ENCODE assay signal across 17 mouse cellular contexts in the genomic region with DNA sequence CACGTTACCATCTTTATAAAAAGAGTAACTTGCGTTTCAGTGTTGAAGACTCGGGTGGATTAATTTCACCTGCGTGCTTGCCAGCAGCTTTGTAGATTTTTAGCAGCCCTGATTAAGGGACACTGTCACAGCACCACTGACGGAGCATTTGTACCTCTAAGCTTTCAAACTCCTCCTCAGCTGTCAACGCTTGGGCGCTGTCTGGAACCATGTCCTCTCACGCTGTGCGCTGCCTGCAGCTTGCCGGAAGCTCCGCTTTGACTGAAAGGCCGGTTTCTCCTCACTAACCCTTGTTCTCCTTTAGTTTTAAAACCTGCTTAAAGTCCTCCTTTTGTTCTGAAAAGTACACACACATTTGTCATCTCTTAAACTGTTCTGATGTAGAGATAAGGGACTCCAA.
DNase-seq lines count a peak whose midpoint lies in the region; ATAC-seq and TF ChIP-seq lines count a peak whose summit lies in the region.
"Had no signal": no experiment of that assay in that cellular context is flagged by ENCODE, and none has a peak within 500 bp of the region (broad histone marks: within the 10 kb centered on the region; RNA-seq: fewer than 3 reads in every experiment).

No protein-coding gene starts in this region.

- H3K4me1 ChIP-seq in heart, embryonic 14.5 days (ENCODE audit: control insufficient read depth in 2 of 2, insufficient read depth in 2 of 2, low read length in 2 of 2), result peaks cover 8 to 27% of the 10 kb centered on the region in 2 experiments; a peak in 3 of 4 replicates
- 0 out of 2 replicates have a peak, but pooled peaks cover 7% of the 10 kb centered on the region for H3K4me1 ChIP-seq in lung, postnatal 0 days (ENCODE audit: insufficient read depth, low read depth, low read length)
- peaks cover 28% of the 10 kb centered on the region for H3K4me1 ChIP-seq in limb, embryonic 10.5 days

- 20% methylated on average over 12 of the region's 12 CpGs for WGBS in heart, embryonic 14.5 days
- WGBS in lung, postnatal 0 days, result 54% methylated on average over 12 of the region's 12 CpGs
- WGBS in limb, embryonic 10.5 days, result 71% methylated on average over 12 of the region's 12 CpGs

- no peak overlapping the region for H3K27ac ChIP-seq in heart, embryonic 14.5 days (replicated peaks in 1 of 2; ENCODE audit: control insufficient read depth in 1 of 2, insufficient read depth in 1 of 2, low read depth in 2 of 2, low read length in 2 of 2)
- peak overlapping the region; percentile 78; the same call in 1 of the 2 replicates for H3K27ac ChIP-seq in lung, postnatal 0 days (ENCODE audit: low read length)
- 0 out of 2 replicates have a peak overlapping the region, but pooled peaks have one; percentile 14 for H3K27ac ChIP-seq in limb, embryonic 10.5 days
- H3K27ac ChIP-seq: liver, embryonic 12.5 days; neural tube, embryonic 13.5 days had no signal

- peak overlapping the region in 1 of 2 experiments; percentile 11; a peak in 1 of 4 replicates for H3K4me3 ChIP-seq in heart, embryonic 14.5 days (ENCODE audit: control insufficient read depth in 1 of 2, insufficient read depth in 1 of 2, low read depth in 1 of 2, low read length in 2 of 2)
- no peak overlapping the region for H3K4me3 ChIP-seq in lung, postnatal 0 days (ENCODE audit: low read depth, low read length)
- no peak overlapping the region for H3K4me3 ChIP-seq in limb, embryonic 10.5 days
- H3K4me3 ChIP-seq: erythroblast, embryonic 14.5 days; liver, embryonic 12.5 days; neural tube, embryonic 13.5 days had no signal

- no peak for TF ChIP-seq CTCF in lung, postnatal 0 days (IDR thresholded peaks at IDR 0.05)

- ATAC-seq in heart, embryonic 14.5 days (ENCODE audit: insufficient number of reproducible peaks, insufficient read depth, low FRiP score, low read depth), result no peak
- no peak for ATAC-seq in lung, postnatal 0 days
- ATAC-seq: CD4-positive, CD25-positive, alpha-beta regulatory T cell, adult 4 months; liver, embryonic 12.5 days had no signal

- peak overlapping the region; percentile 41 for H3K4me2 ChIP-seq in heart, embryonic 14.5 days (ENCODE audit: low read length)
- H3K4me2 ChIP-seq in lung, postnatal 0 days (replicated peaks; ENCODE audit: low read depth, low read length), result no peak overlapping the region
- H3K4me2 ChIP-seq: liver, embryonic 12.5 days; midbrain, embryonic 11.5 days; neural tube, embryonic 13.5 days had no signal

- H3K9me3 ChIP-seq in heart, embryonic 14.5 days (ENCODE audit: control insufficient read depth, low read length), result no peaks in the 10 kb centered on the region
- no peaks in the 10 kb centered on the region for H3K9me3 ChIP-seq in lung, postnatal 0 days (ENCODE audit: low read length)
- no peaks in the 10 kb centered on the region for H3K9me3 ChIP-seq in limb, embryonic 10.5 days (replicated peaks)
- H3K9me3 ChIP-seq: liver, embryonic 12.5 days; neural tube, embryonic 13.5 days had no signal

- H3K9ac ChIP-seq in heart, embryonic 14.5 days (ENCODE audit: low read length), result no peak overlapping the region
- no peak overlapping the region for H3K9ac ChIP-seq in lung, postnatal 0 days (replicated peaks; ENCODE audit: low read depth)
- H3K9ac ChIP-seq: liver, embryonic 12.5 days; neural tube, embryonic 13.5 days had no signal

- no peaks in the 10 kb centered on the region for H3K27me3 ChIP-seq in heart, embryonic 14.5 days (ENCODE audit: control insufficient read depth, insufficient read depth, low read length)
- H3K27me3 ChIP-seq in lung, postnatal 0 days (replicated peaks; ENCODE audit: insufficient read depth, low read length), result no peaks in the 10 kb centered on the region
- no peaks in the 10 kb centered on the region for H3K27me3 ChIP-seq in limb, embryonic 10.5 days (ENCODE audit: low read depth, poor library complexity, severe bottlenecking)
- H3K27me3 ChIP-seq: liver, embryonic 12.5 days had no signal

- H3K36me3 ChIP-seq in heart, embryonic 14.5 days (ENCODE audit: control insufficient read depth, insufficient read depth, low read length), result no peaks in the 10 kb centered on the region; the same call in 1 of the 2 replicates
- no peaks in the 10 kb centered on the region for H3K36me3 ChIP-seq in lung, postnatal 0 days (ENCODE audit: insufficient read depth, low read length)
- no peaks in the 10 kb centered on the region for H3K36me3 ChIP-seq in limb, embryonic 10.5 days
- H3K36me3 ChIP-seq: neural tube, embryonic 13.5 days had no signal

- no peak for TF ChIP-seq EP300 in lung, postnatal 0 days (IDR thresholded peaks at IDR 0.05)

- DNase-seq in heart, postnatal 4 days, result no peak
- DNase-seq in lung, postnatal 0 days (ENCODE audit: low spot score), result no peak
- DNase-seq in lung, postnatal 36 days, result no peak
- peak; percentile 25 for DNase-seq in ZHBTc4 (ENCODE audit: low read depth, low spot score)
- DNase-seq in limb, embryonic 10.5 days (ENCODE audit: low spot score), result no peak
- DNase-seq in kidney, postnatal 36 days, result no peak
- DNase-seq: cerebellum, adult 18-20 months; gastrocnemius, postnatal 36 days; kidney, postnatal 10 days; lung, postnatal 14 days; retina, postnatal 1 day had no signal

Comparison
In these comparisons a context has a peak if more than half of its experiments do, and no peak if none do; other contexts are left out.
1. H3K27ac ChIP-seq: peak in lung, postnatal 0 days (single experiment) and limb, embryonic 10.5 days (single experiment); none in heart, embryonic 14.5 days (0 of 2).